8 mouse cellular contexts compared by ENCODE assay signal in genomic region chr17:14279177-14279965, GRCm38 (mm10). TPM values are rescaled to one million over a fixed set of nuclear protein-coding genes. Genes with fewer than 3 reads are reported as not detected.
DNase-seq lines count a peak whose midpoint lies in the region; ATAC-seq lines count a peak whose summit lies in the region.

Smoc2 (plus strand) TSS chr17:14279506.

- peak; percentile 71 for ATAC-seq in forebrain, embryonic 15.5 days (replicated peaks)
- ATAC-seq in limb, embryonic 12.5 days (ENCODE audit: insufficient number of reproducible peaks, insufficient read depth, low FRiP score, low TSS enrichment, low read depth), result peak; percentile 49; the same call in 1 of the 2 replicates
- peak; percentile 70 for ATAC-seq in midbrain, embryonic 13.5 days

- peaks cover 13% of the 10 kb centered on the region for H3K4me1 ChIP-seq in forebrain, embryonic 15.5 days
- H3K4me1 ChIP-seq in limb, embryonic 12.5 days (replicated peaks), result peaks cover 47% of the 10 kb centered on the region
- H3K4me1 ChIP-seq in midbrain, embryonic 13.5 days (replicated peaks), result peaks cover 19% of the 10 kb centered on the region

- peak within 1 kb of the TSS; percentile 81 for H3K4me2 ChIP-seq in forebrain, embryonic 15.5 days (replicated peaks)
- peak within 1 kb of the TSS; percentile 95 for H3K4me2 ChIP-seq in limb, embryonic 12.5 days
- peak within 1 kb of the TSS; percentile 77 for H3K4me2 ChIP-seq in midbrain, embryonic 13.5 days (replicated peaks)

- under 1% methylated on average over 58 of the region's 61 CpGs for WGBS in forebrain, embryonic 15.5 days
- under 1% methylated on average over 56 of the region's 61 CpGs for WGBS in limb, embryonic 12.5 days
- WGBS in midbrain, embryonic 13.5 days, result under 1% methylated on average over 53 of the region's 61 CpGs

- H3K27ac ChIP-seq in forebrain, embryonic 15.5 days (replicated peaks), result no peak within 1 kb of the TSS
- peak within 1 kb of the TSS; percentile 64; the same call in 1 of the 2 replicates for H3K27ac ChIP-seq in limb, embryonic 12.5 days
- no peak within 1 kb of the TSS for H3K27ac ChIP-seq in midbrain, embryonic 13.5 days

- no peaks in the 10 kb centered on the region for H3K9me3 ChIP-seq in forebrain, embryonic 15.5 days
- H3K9me3 ChIP-seq in limb, embryonic 12.5 days, result no peaks in the 10 kb centered on the region
- H3K9me3 ChIP-seq in midbrain, embryonic 13.5 days, result no peaks in the 10 kb centered on the region

- H3K27me3 ChIP-seq in forebrain, embryonic 15.5 days, result peaks cover 57% of the 10 kb centered on the region
- H3K27me3 ChIP-seq in limb, embryonic 12.5 days, result peaks cover 78% of the 10 kb centered on the region
- peaks cover 66% of the 10 kb centered on the region for H3K27me3 ChIP-seq in midbrain, embryonic 13.5 days

- intact Hi-C loops in heart, postnatal 36 days (cut with DNase I), result no loop called here

- no peak within 1 kb of the TSS; the same call in 1 of the 2 replicates for H3K9ac ChIP-seq in forebrain, embryonic 15.5 days (replicated peaks)
- peak within 1 kb of the TSS; percentile 65 for H3K9ac ChIP-seq in limb, embryonic 12.5 days (replicated peaks)
- peak within 1 kb of the TSS; percentile 23 for H3K9ac ChIP-seq in midbrain, embryonic 13.5 days (replicated peaks)

- no peaks in the 10 kb centered on the region for H3K36me3 ChIP-seq in forebrain, embryonic 15.5 days
- no peaks in the 10 kb centered on the region for H3K36me3 ChIP-seq in limb, embryonic 12.5 days
- no peaks in the 10 kb centered on the region for H3K36me3 ChIP-seq in midbrain, embryonic 13.5 days

- peak within 1 kb of the TSS; percentile 43 for H3K4me3 ChIP-seq in forebrain, embryonic 15.5 days
- peak within 1 kb of the TSS; percentile 62 for H3K4me3 ChIP-seq in limb, embryonic 12.5 days (replicated peaks)
- H3K4me3 ChIP-seq in midbrain, embryonic 13.5 days (replicated peaks), result peak within 1 kb of the TSS; percentile 46

- peak; percentile 32 to 34 for DNase-seq in urinary bladder, adult 18-20 months (ENCODE audit: low spot score in 2 of 2)
- DNase-seq in urinary bladder, postnatal 10 days (ENCODE audit: low spot score), result no peak
- DNase-seq in heart, postnatal 36 days, result peak; percentile 47 to 57
- DNase-seq in urinary bladder, postnatal 14 days (ENCODE audit: low spot score), result peak; percentile 53
- no peak for DNase-seq in thymus, postnatal 0 days (ENCODE audit: low spot score)

RNA-seq across cellular contexts. Expression of gene Smoc2, which starts in this region (rescaled TPM):
- polyA plus RNA-seq in forebrain, embryonic 15.5 days (2015; fragmentation: Nextera tagmentation; extraction: Ambion mirVana), result 1.4 and 2.1 TPM in 2 replicates
- total RNA-seq in heart, postnatal 36 days (2021), result 10 to 100 TPM; 46.5 to 54.3 TPM
- 75.9 and 87.3 TPM in 2 replicates for polyA plus RNA-seq in limb, embryonic 12.5 days (2016; fragmentation: Nextera tagmentation; extraction: Ambion mirVana)
- 1.5 and 1.6 TPM in 2 replicates for polyA plus RNA-seq in midbrain, embryonic 13.5 days (2015; fragmentation: Nextera tagmentation; extraction: Ambion mirVana)
- polyA plus RNA-seq in thymus, postnatal 0 days (2015; fragmentation: Nextera tagmentation; extraction: Ambion mirVana), result 4.7 and 4.8 TPM in 2 replicates

Comparison
In these comparisons a context has a peak if more than half of its experiments do, and no peak if none do; other contexts are left out.
1. RNA of gene Smoc2 (polyA plus RNA-seq): 75.9 to 87.3 TPM in limb, embryonic 12.5 days; 4.7 to 4.8 TPM in thymus, postnatal 0 days, 1.5 to 1.6 TPM in midbrain, embryonic 13.5 days and 1.4 to 2.1 TPM in forebrain, embryonic 15.5 days; every median in the first group is over 10 times any median in the second.
2. DNase-seq: peak in urinary bladder, adult 18-20 months (2 of 2), heart, postnatal 36 days (2 of 2) and urinary bladder, postnatal 14 days (single experiment); none in urinary bladder, postnatal 10 days (single experiment) and thymus, postnatal 0 days (single experiment).
3. Peak in every context shown above with its lines, with median percentiles within 50 percentile points of each other: ATAC-seq, H3K4me2 ChIP-seq and H3K4me3 ChIP-seq.